Mouse (Mus musculus): ENCODE measurements around the gene Nrp2.

GRCm38 (mm10) chr1:62724461-62725021 lies 21.5 kb downstream of the Nrp2 start:
- no peak for TF ChIP-seq CTCF (IDR thresholded peaks at IDR 0.05 in 2 of 3, conservative IDR thresholded peaks at IDR 0.05 in 1 of 3; ENCODE audit: control insufficient read depth in 1 of 3, insufficient read depth in 1 of 3, low read depth in 2 of 3, low read length in 3 of 3, poor library complexity in 1 of 3, severe bottlenecking in 1 of 3)
- no peak for TF ChIP-seq HCFC1 (IDR thresholded peaks at IDR 0.05; ENCODE audit: low read depth, low read length)
- TF ChIP-seq POLR2A (IDR thresholded peaks at IDR 0.05; ENCODE audit: control insufficient read depth in 1 of 2, insufficient read depth in 1 of 2, low read depth in 1 of 2, low read length in 2 of 2, poor library complexity in 1 of 2): no peak
- TF ChIP-seq POLR2AphosphoS2 (IDR thresholded peaks at IDR 0.05; ENCODE audit: low read length): no peak
- no peak for TF ChIP-seq MYC (IDR thresholded peaks at IDR 0.05; ENCODE audit: low read depth, low read length)
- no peak for TF ChIP-seq ZNF384 (IDR thresholded peaks at IDR 0.05; ENCODE audit: low read depth, low read length)
- TF ChIP-seq EP300 (IDR thresholded peaks at IDR 0.05; ENCODE audit: low read depth in 1 of 2, low read length in 2 of 2): no peak
